Mouse (Mus musculus): Measurements from ENCODE around the gene Pde4d.

- TF ChIP-seq CTCF (IDR thresholded peaks at IDR 0.05; ENCODE audit: borderline replicate concordance, insufficient read depth, low read depth, low read length): no peak
- no peak for TF ChIP-seq POLR2A (IDR thresholded peaks at IDR 0.05; ENCODE audit: borderline replicate concordance, insufficient read depth, low read length)
Observed at GRCm38 (mm10) chr13:108631222-108631621, 181.5 kb downstream of the Pde4d start.
